Mouse (Mus musculus): ENCODE results near the gene Sppl3.

DNA sequence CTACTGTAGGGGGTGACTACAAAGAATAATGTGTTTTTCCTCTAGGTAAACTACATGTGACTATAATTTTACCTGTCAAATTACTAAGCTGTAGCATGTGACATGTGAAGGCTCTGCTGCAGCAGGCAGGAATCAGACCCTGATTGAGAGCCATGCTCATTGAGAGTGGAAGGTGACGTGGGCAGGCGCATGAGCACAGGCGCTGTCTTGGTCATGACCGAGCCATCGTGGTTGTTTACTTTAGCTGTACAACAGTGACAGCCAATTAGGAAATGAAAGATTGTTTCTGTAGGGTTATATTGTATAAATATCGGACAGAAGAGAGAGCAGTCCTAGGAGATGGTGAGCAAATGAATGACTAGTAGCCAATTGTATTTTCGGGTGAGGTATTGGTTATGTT lies 11.1 kb downstream of the Sppl3 start:
- TF ChIP-seq POLR2A (IDR thresholded peaks at IDR 0.05; ENCODE audit: low read depth, low read length) (no peak), CTCF (IDR thresholded peaks at IDR 0.05; ENCODE audit: extremely low read depth, insufficient read depth, insufficient read length, insufficient replicate concordance) (no peak)
